Mouse (Mus musculus): ENCODE measurements around the gene S100a6.
A peak's percentile ranks its signal among the peaks of the same experiment; 100 is the strongest.

S100a6 gene

DNA sequence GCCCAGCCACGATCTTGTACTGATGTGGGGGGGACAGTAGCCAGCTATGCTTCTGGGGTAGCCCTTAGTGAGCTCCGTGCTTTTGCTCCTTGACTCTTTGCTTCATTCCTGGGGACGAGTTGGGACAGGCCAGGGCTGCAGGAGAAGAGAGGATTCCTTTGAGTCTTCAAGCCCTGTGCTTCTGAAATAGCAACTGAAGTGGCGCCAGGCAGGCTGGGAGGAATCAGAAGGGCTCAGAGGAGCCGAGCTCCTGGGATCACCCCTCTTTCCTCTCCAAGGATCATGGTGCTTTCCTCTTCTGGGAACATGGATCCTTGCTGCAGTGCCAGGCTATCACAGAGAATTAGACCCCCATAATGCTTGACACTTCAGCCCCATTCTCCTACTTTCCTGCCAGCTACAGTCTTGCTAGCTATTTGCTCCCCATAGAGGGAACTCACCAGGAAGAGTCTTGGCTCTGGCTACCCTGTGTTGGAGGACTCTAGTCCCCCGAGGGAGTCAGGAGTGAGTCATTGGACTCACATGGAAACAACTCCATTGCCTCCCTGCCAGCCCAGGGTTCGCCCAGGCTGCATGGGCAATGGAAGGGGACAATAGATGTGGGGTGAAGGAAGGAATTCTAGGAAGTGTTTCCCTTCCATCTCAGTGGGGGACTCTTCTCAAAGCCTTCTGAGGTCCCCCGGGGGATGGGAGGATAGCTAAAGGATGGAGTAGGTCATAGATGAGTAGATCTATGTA, 12.1 kb upstream of the S100a6 start:
- peak; percentile 51 for DNase-seq (ENCODE audit: low read depth, low spot score)

DNA sequence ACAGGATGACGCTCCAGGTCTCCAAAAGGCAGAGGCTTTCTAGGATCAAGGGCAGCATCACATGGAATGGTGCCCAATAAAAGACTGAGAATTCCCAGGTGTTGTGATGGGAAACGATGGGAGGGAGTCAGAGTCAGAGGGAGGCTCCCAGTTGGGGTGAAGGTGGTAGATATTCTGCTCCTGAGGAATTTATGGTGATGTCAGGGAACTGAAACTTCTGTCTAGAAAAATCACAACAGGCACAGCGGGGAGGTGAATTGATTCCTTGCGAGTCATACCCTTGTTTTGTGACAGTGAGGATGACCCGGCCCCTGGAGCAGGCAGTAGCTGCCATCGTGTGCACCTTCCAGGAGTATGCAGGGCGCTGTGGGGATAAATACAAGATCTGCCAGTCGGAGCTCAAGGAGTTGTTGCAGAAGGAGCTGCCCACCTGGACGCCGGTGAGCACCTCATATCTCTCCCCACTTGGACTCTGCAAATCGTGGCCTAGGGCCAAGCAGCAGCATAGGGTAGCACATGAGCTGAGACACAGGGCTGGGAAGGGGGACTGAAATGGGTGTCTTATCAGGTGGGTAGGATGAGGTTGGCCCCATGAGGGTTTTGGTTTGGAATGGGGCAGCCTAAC, 11.1 kb upstream of the S100a6 start, which contains the start of gene Gm42674:
TSS of gene Gm42674 (plus strand) at position 419 of the 625 bp plus-strand sequence.
- DNase-seq (ENCODE audit: low read depth, low spot score) = no peak

DNA sequence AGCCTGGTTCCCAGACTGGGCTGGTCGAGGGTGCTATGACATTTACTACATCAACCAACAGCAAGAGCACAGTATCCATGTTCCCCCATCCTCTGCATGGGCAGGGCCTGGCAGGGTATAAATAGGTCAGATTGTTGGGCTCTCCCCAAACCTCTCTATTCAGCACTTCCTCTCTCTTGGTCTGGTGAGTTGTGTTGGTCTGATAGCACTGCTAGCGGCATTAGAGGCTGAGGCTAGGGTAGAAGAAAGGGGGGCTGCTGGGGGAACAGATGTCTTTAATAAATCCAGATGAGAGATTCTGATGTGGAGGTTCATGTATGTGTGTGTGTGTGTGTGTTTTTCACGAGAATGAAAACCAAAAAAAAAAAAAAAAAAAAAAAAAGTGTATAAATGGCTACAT, 9.1 kb upstream of the S100a6 start, which contains the start of gene S100a4:
TSS of gene S100a4 (plus strand) at position 149 of the 400 bp plus-strand sequence.
- no peak for DNase-seq (ENCODE audit: low read depth, low spot score)

DNA sequence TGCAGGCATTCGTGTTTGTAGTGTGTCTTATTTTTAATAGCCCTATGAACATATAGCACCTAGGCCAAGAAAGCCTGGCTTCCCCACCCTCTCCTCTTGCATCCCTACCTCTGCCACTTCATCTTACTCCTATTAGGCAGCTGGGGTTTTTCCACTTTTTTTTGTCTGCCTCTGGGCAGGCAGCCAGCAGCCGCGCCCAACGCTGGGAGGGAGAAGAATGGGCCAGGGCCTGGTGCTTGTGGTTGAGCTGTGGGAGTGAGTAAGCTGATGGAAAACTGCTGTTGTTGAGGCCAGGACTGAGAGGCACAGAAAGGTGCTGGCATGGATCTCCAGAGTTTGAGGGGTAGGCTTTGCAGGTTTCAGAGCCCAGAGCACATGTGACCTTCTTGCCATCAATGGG, 8.3 kb upstream of the S100a6 start:
- peak; percentile 66 for DNase-seq (ENCODE audit: low read depth, low spot score)

DNA sequence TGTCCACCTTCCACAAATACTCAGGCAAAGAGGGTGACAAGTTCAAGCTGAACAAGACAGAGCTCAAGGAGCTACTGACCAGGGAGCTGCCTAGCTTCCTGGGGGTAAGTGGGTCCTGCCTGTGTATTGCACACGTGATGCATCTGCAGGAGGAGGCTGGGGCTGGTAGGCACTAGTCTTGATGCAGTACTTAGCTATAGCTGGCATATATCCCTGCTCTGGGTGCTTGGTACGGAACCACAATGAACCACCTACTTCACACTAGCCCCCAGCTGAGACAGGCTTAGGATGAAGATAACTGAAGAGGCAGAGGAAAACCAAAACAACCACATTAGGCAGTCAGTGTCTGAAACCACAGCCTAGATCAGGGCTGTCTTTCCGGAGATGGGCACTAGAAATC, 7.6 kb upstream of the S100a6 start:
- no peak for DNase-seq (ENCODE audit: low read depth, low spot score)

DNA sequence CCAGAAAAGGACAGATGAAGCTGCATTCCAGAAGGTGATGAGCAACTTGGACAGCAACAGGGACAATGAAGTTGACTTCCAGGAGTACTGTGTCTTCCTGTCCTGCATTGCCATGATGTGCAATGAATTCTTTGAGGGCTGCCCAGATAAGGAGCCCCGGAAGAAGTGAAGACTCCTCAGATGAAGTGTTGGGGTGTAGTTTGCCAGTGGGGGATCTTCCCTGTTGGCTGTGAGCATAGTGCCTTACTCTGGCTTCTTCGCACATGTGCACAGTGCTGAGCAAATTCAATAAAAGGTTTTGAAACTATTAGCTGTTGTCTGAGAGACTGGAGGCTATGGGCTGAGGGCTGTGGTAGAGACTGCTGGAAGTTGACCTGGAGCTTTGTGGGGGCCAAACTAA, 6.9 kb upstream of the S100a6 start:
- no peak for DNase-seq (ENCODE audit: low read depth, low spot score)

DNA sequence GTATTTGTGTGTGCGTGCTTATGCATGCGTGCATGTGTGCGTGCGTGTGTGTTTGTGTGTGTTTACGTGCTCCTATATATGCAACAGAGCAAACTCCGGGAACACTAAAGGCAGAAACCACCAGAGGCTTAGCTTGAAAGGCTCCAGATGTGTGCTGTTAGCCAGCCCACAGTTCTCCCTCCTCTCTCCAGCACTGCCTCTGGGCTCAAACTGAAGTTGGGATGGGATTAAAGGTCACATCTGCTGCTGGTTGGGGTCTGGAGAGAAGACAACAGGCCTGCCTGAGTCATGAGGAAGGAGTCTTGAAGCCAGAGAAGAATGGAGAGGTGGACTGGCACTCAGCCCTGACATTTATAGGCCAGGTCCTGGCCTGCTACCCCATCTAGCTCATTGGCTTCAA, 6.5 kb upstream of the S100a6 start:
- no peak for DNase-seq (ENCODE audit: low read depth, low spot score)

DNA sequence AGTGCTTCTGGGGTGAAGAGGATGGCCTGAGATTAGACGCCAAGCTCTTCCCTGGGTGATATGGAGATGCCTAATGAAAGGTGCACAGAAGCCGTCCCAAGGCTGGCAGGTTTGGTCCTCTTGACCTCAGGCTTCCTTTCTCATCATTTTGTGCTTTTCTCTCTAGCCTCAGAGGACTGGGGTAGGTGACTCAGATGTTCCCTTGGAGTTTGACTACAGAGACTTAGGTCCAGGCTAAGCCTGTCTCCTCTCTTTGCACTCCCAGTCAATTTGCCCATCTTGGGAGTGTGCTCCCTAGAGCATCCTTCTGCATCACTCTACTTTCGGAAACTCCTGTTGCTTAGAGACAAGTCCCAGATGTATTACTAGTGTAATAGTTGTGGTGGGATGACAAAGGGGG, 5.3 kb upstream of the S100a6 start:
- no peak for DNase-seq (ENCODE audit: low read depth, low spot score)

DNA sequence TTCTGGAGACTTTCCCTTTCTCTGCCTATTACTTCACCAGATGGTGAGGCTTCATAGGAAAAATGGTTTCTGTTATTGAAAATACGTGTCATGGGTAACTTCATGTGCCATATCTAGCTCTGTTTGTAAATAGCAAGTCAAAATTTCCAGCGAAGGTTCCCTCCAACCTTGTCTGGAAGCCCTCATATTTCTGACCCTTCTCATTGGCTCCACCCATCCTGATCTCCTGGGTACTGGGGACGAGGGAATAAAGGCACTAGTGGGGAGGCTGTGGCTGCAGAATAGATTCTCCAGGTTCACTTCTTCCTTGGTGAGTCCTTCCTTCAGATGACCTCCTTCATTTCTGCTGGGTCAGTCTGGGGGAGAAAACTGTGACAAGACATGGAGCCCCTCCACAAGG, 4.5 kb upstream of the S100a6 start, which contains the start of gene S100a5:
TSS of gene S100a5 (plus strand) at position 301 of the 400 bp plus-strand sequence.
- no peak for DNase-seq (ENCODE audit: low read depth, low spot score)

DNA sequence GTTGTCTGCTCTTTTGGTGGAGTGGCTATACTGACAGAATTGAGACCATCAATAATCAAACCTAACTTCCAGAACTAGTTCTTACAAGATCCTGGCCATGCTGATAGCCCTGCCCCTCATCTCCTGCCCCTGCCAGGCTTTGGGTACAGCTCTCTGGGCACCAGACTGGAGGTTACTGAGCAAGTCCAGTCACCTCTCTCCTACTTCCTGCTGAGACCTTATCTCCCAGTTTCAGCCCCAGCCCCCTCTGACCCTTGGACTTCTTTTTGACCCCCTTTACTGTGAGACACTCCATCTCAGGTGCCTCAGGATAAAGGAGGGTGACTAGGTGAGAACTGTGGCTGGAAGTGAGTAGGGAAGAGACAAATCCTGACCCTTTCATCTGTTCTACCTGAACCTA, 3.6 kb upstream of the S100a6 start:
- DNase-seq (ENCODE audit: low read depth, low spot score) = no peak

DNA sequence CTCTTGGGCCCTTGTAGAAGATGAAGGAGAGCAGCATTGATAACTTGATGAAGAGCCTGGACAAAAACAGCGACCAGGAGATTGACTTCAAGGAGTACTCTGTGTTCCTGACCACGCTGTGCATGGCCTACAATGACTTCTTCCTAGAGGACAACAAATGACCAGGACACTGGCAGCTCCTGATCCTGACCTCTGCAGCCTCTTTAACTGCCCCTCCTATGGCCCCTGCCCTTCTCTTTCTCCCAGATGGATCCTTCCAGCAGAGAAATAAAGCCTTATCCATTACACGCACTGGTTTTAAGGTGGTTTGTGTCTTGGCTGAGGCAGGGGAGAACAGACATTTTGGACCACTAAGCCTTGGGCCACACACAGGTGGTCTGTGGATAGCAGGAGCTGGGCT, 1.2 kb upstream of the S100a6 start:
- DNase-seq (ENCODE audit: low read depth, low spot score) = no peak

DNA sequence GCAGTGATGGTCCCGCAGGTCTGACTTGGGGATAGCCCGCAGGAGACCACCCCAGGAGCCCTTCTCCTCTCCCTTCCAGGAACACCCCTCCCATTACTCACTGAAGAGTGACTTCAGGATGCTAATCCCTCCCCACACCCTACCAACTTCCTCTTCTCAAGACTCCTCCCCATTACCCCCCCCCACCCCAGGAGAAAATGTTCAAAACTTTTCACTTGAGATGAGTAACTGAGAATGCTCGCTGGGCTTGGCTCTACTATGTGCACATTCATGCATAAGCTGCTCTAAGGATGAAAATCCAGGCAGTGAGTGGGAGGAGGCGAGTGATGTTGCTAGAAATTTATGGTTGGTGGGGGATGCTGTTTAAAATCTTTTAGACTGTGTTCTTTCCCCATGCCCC, 621 bp upstream of the S100a6 start:
- DNase-seq (ENCODE audit: low read depth, low spot score) = peak; percentile 36

DNA sequence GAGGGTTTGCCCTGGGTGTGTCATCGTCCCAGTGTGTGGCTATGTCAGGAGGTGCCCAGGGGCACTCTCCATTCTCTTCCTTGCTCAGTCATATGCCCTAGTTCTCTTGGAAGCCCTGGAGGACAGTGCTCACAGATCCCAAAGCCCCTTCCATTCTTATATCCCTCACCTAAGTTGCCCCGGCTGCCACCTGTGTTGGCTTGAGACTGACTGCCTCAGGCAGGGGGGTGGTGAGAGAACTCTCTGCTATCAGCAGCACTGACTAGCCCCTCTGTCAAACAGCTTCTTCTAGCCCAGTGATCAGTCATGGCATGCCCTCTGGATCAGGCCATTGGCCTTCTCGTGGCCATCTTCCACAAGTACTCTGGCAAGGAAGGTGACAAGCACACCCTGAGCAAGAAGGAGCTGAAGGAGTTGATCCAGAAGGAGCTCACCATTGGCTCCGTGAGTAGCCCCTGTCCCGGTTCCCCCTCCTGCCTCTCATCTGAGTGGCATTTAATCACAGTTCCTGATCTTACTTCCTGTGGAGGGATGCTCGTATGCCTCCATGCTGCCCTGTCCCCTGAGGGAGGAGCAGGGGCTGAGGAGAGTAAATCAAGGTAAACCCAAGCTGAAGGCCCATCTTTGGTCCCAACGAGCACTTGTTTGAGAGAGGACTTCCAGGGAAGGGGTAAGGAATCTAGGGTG, 922 bp downstream of the S100a6 start:
- no peak for DNase-seq (ENCODE audit: low read depth, low spot score)

DNA sequence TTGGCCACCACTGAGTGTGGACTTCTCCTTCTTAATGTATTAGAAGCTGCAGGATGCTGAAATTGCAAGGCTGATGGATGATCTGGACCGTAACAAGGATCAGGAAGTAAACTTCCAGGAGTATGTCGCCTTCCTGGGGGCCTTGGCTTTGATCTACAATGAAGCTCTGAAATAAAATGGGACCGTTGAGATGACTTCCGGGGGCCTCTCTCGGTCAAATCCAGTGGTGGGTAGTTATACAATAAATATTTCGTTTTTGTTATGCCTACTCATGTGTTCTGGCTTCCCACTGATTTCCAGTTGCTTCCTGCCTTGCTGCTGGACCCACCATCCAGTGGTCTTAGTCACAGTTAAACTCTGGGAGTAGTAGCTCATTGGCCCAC, 1.5 kb downstream of the S100a6 start:
- DNase-seq (ENCODE audit: low read depth, low spot score) = no peak

DNA sequence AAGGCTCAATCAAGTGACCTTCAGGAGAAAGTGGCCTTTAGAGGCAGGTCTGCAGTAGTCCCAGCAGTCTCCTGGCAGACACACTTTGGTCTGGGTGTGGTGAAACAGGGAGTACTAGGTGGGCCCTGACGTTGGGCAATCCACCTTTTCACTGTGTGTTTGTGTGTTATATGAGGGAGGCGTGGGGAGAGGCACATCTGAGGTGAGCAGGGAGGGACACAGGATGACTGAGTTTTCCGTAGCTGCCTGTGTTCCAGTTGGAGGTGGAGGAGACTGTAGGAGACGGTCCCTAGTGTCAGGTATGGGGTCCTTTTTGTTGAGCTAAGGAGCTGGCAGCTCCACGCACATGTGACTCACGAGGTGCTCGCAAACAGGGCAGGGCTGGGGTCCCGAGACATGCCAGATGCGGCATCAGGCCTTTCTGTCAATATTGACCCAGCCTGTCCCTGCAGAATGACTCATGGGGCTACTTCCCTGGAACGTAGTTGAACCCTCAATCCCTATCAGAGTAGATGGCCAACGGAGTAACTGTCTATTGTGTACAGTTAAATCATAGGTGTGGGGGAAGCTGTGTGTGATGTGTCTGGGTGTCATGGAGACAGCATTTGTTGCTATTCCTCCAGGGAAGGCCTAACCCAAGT, 2.0 kb downstream of the S100a6 start:
- no peak for DNase-seq (ENCODE audit: low read depth, low spot score)

DNA sequence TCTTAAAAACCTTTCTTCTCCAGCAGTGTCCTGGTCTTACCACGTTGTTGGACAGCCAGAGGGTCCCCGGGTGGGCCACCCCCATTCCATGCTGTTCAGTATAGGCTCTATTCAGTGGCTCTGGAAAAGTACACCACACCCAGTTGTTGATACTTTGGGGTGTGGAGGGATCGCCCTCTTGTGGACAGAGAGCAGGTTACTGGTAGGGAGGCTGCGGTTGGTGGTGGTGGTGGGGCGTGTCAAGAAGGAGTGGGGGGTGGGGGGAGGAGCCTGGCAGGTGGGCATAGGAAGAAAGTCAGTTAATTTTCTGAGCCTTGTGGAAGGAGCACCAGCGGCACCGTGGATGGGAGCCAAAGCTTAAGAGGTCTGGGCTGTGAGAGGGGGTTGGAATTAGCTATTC, 2.7 kb downstream of the S100a6 start:
- DNase-seq (ENCODE audit: low read depth, low spot score) = peak; percentile 87

DNA sequence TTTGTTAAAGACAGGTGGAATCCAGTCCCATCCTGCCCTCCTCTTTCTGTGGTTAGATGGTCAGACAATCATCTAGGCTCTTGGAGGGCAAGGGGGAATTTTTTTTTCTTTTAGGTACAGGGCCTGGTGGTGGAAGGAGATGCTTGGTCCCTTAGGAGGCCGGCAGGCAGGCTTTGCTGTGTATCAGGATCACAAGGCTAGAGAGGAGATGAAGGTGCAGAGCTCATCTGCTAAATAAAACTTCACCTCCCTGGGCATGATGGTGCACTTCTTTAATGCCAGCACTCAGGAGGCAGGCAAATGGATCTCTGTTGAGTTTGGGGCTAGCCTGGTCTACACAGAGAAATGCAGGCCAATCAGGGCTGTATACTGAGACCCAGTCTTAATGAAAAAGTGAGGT, 3.2 kb downstream of the S100a6 start:
- DNase-seq (ENCODE audit: low read depth, low spot score) = no peak

DNA sequence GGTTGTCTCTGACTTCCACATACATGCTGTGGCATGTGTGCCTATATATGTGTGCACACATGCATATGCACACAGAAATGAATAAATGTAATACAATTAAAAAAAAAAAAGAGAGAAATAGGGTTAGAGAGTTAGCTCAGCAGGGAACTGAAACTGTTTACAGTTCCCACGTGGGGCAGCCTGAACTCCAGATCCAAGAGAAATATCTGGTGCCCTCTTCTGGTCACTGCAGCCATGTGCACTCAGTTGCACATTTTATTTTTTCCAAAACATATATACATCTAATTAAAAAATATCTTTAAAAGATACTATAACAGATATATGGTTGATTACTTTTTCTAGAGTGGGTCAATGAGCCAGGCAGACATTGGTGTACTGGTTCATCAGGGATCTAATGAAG, 4.9 kb downstream of the S100a6 start:
- no peak for DNase-seq (ENCODE audit: low read depth, low spot score)

DNA sequence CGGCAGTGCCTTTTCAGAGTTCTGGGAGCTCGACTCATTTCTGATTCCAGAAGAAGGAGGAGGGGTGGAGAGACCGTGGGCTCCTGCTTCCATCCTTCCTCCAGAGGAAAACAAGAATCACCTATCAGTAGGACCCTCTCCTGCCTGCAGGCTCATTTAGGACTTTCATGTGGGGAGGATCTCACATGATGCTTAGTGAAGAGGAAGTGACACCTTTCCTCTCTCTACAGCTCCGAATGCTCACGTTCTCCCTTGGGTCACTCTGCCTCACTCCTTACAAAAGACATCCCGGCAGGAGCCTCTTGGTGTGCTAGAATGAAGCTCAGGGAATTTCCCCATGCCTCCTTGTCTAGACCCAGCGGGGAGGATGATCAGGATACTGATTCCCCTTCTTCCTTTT, 8.9 kb downstream of the S100a6 start:
- no peak for DNase-seq (ENCODE audit: low read depth, low spot score)

DNA sequence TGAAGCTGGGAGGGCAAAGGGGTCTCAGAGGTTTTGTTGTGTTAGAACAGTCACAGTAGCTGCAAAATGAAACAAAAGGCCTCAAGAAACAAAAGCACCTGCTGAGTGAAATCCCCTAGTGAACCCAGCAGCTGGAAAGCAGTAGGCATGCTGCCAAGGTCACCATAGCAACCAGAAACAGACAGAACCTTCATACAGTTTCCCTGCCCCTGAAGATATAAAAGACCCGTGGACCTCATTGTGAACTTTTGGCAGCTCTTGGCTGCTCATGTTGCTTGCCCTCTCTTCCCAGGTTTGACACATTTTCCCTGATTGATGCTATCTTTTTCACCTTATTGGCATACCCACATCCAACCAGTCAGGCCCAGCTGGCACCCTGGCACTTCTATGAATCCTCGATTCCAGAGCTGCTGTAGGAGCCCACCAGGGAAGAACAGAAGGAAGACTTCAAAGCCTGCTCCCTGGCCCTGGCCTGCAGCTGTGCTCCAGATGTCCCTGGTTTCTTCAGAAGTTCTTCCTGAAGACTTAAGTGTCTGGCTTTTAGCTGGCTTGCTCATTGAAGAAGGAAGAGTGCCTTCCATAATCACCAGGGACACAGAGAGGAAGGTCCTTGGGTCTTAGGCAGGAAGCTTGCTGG, 10.9 kb downstream of the S100a6 start:
- DNase-seq (ENCODE audit: low read depth, low spot score) = peak; percentile 74

DNA sequence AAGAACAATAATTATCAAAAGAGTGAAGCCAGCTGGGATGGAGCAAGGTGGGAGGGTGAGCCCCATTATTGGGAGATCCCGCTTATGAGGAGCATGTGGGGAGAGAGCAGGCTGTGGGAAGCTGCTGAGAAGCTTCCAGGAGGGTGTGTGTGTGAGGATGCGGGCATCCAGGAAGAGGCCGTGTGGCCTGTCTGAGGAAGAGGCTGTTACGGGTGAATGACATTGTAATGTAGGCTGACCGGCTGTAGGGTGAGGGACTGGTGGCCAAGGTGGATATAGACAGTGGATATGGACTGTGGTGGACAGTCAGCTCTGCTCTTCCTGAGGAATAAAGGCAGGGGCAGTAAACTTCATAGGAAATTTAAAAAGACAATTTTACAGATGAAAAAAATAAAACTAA, 12.8 kb downstream of the S100a6 start:
- no peak for DNase-seq (ENCODE audit: low read depth, low spot score)
